Comparison of ENCODE assay signal across 11 mouse cellular contexts in genomic region chr6:129399945-129400344, GRCm38 (mm10). TPM values are rescaled to one million over a fixed set of nuclear protein-coding genes. Genes with fewer than 3 reads are reported as not detected.
A peak's percentile ranks its signal among the peaks of the same experiment; 100 is the strongest.
DNase-seq lines count a peak whose midpoint lies in the region; ATAC-seq and TF ChIP-seq lines count a peak whose summit lies in the region.
"Had no signal": no experiment of that assay in that cellular context is flagged by ENCODE, and none has a peak within 500 bp of the region (broad histone marks: within the 10 kb centered on the region; RNA-seq: fewer than 3 reads in every experiment).

No protein-coding gene starts in this region.

- H3K36me3 ChIP-seq in kidney, embryonic 14.5 days (ENCODE audit: control insufficient read depth, insufficient read depth, low read length): no peaks in the 10 kb centered on the region
- H3K36me3 ChIP-seq in lung, postnatal 0 days (ENCODE audit: insufficient read depth, low read length): no peaks in the 10 kb centered on the region
- H3K36me3 ChIP-seq in hindbrain, embryonic 14.5 days (replicated peaks; ENCODE audit: control insufficient read depth, insufficient read depth): no peaks in the 10 kb centered on the region

- ATAC-seq in kidney, embryonic 14.5 days (ENCODE audit: low FRiP score, low TSS enrichment): 0 out of 2 replicates have a peak, but pooled peaks have one; percentile 35
- peak; percentile 33 for ATAC-seq in lung, postnatal 0 days
- no peak for ATAC-seq in hindbrain, embryonic 14.5 days (ENCODE audit: low FRiP score)

- WGBS in kidney, embryonic 14.5 days: 58% methylated on average over 6 of the region's 6 CpGs
- 32% methylated on average over 6 of the region's 6 CpGs for WGBS in lung, postnatal 0 days
- WGBS in hindbrain, embryonic 14.5 days: 67% methylated on average over 6 of the region's 6 CpGs

- H3K27ac ChIP-seq in kidney, embryonic 14.5 days (ENCODE audit: low read depth, low read length): no peak overlapping the region
- H3K27ac ChIP-seq in lung, postnatal 0 days (ENCODE audit: low read length): no peak overlapping the region
- H3K27ac ChIP-seq in hindbrain, embryonic 14.5 days: no peak overlapping the region

- no peaks in the 10 kb centered on the region for H3K4me1 ChIP-seq in kidney, embryonic 14.5 days (ENCODE audit: control insufficient read depth, insufficient read depth, low read length)
- H3K4me1 ChIP-seq in lung, postnatal 0 days (ENCODE audit: insufficient read depth, low read depth, low read length): no peaks in the 10 kb centered on the region
- no peaks in the 10 kb centered on the region for H3K4me1 ChIP-seq in hindbrain, embryonic 14.5 days (replicated peaks; ENCODE audit: control insufficient read depth, insufficient read depth, low read length)

- DNase-seq in gastrocnemius, postnatal 14 days: peak; percentile 14
- no peak for DNase-seq in gastrocnemius, postnatal 36 days
- DNase-seq in adrenal gland, postnatal 36 days: peak; percentile 26 to 51
- peak; percentile 47 for DNase-seq in lung, postnatal 0 days (ENCODE audit: low spot score)
- no peak for DNase-seq in cerebellum, postnatal 36 days
- no peak for DNase-seq in Muller cell, postnatal 12 days (ENCODE audit: inconsistent ontology term)
- DNase-seq in hindbrain, embryonic 14.5 days (ENCODE audit: low spot score): no peak
- DNase-seq: right cerebral cortex, postnatal 14 days had no signal

- H3K4me3 ChIP-seq in kidney, embryonic 14.5 days (ENCODE audit: low read length): no peak overlapping the region
- no peak overlapping the region for H3K4me3 ChIP-seq in lung, postnatal 0 days (ENCODE audit: low read depth, low read length)
- H3K4me3 ChIP-seq in hindbrain, embryonic 14.5 days (replicated peaks; ENCODE audit: low read length): no peak overlapping the region

- intact Hi-C loops in gastrocnemius, postnatal 14 days (cut with DNase I; ENCODE audit: low total_unique reads): loop anchor here (5.0 kb wide), 1 partner anchor 117 kb away; no protein-coding TSS in a partner anchor
- intact Hi-C loops in gastrocnemius, postnatal 36 days (cut with DNase I): loop anchor here (5.0 kb wide), 1 partner anchor 122 kb away; no protein-coding TSS in a partner anchor

- H3K27me3 ChIP-seq in kidney, embryonic 14.5 days (ENCODE audit: control insufficient read depth, insufficient read depth, low read length): no peaks in the 10 kb centered on the region
- H3K27me3 ChIP-seq in lung, postnatal 0 days (replicated peaks; ENCODE audit: insufficient read depth, low read length): no peaks in the 10 kb centered on the region
- no peaks in the 10 kb centered on the region for H3K27me3 ChIP-seq in hindbrain, embryonic 14.5 days (ENCODE audit: control insufficient read depth, insufficient read depth, low read length)

- H3K9ac ChIP-seq in kidney, embryonic 14.5 days (ENCODE audit: low read depth, low read length): no peak overlapping the region
- H3K9ac ChIP-seq in lung, postnatal 0 days (replicated peaks; ENCODE audit: low read depth): no peak overlapping the region
- H3K9ac ChIP-seq in hindbrain, embryonic 14.5 days: no peak overlapping the region

- H3K9me3 ChIP-seq in kidney, embryonic 14.5 days (ENCODE audit: control insufficient read depth, low read length): no peaks in the 10 kb centered on the region
- H3K9me3 ChIP-seq in lung, postnatal 0 days (ENCODE audit: low read length): no peaks in the 10 kb centered on the region
- no peaks in the 10 kb centered on the region for H3K9me3 ChIP-seq in hindbrain, embryonic 14.5 days (ENCODE audit: control insufficient read depth, low read length)

- no peak overlapping the region for H3K4me2 ChIP-seq in kidney, embryonic 14.5 days (replicated peaks; ENCODE audit: low read depth, low read length)
- no peak overlapping the region for H3K4me2 ChIP-seq in lung, postnatal 0 days (replicated peaks; ENCODE audit: low read depth, low read length)
- no peak overlapping the region for H3K4me2 ChIP-seq in hindbrain, embryonic 14.5 days (replicated peaks)

- no peak for TF ChIP-seq CTCF in lung, postnatal 0 days (IDR thresholded peaks at IDR 0.05)

- TF ChIP-seq EP300 in lung, postnatal 0 days (IDR thresholded peaks at IDR 0.05): no peak

RNA-seq across cellular contexts. Expression of gene Clec1b, which starts 2.8 kb away (rescaled TPM):
- under 1 TPM in 1 of 2 experiments, not detected in 1; 0.35 TPM for total RNA-seq in gastrocnemius, postnatal 14 days (2021)
- not detected for total RNA-seq in gastrocnemius, postnatal 36 days (2021)
- 1 to 10 TPM in 1 of 2 experiments, under 1 TPM in 1; 0.56 to 1.2 TPM for total RNA-seq in adrenal gland, postnatal 36 days (2021)
- 2.5 and 4.7 TPM in 2 replicates for polyA plus RNA-seq in kidney, embryonic 14.5 days (2014; fragmentation: Nextera tagmentation; extraction: Ambion mirVana)
- polyA plus RNA-seq in lung, postnatal 0 days (2015; fragmentation: Nextera tagmentation; extraction: Ambion mirVana): 7.8 and 8.3 TPM in 2 replicates
- 0.63 and 1.4 TPM in 2 replicates for polyA plus RNA-seq in hindbrain, embryonic 14.5 days (2014; fragmentation: Nextera tagmentation; extraction: Ambion mirVana)

RNA-seq across cellular contexts. Expression of gene Clec9a, which starts 8.7 kb away (rescaled TPM):
- total RNA-seq in gastrocnemius, postnatal 14 days (2021): not detected
- not detected for total RNA-seq in gastrocnemius, postnatal 36 days (2021)
- under 1 TPM; 0.13 to 0.17 TPM for total RNA-seq in adrenal gland, postnatal 36 days (2021)
- 0.41 and 0.45 TPM in 2 replicates for polyA plus RNA-seq in kidney, embryonic 14.5 days (2014; fragmentation: Nextera tagmentation; extraction: Ambion mirVana)
- 2.7 and 3.6 TPM in 2 replicates for polyA plus RNA-seq in lung, postnatal 0 days (2015; fragmentation: Nextera tagmentation; extraction: Ambion mirVana)
- polyA plus RNA-seq in hindbrain, embryonic 14.5 days (2014; fragmentation: Nextera tagmentation; extraction: Ambion mirVana): 0.16 and 0.33 TPM in 2 replicates

RNA-seq across cellular contexts. Expression of gene Clec12b, which starts 14.3 kb away (rescaled TPM):
- total RNA-seq in gastrocnemius, postnatal 14 days (2021): not detected
- not detected for total RNA-seq in gastrocnemius, postnatal 36 days (2021)
- total RNA-seq in adrenal gland, postnatal 36 days (2021): not detected
- polyA plus RNA-seq in kidney, embryonic 14.5 days (2014; fragmentation: Nextera tagmentation; extraction: Ambion mirVana): not detected in 2 replicates
- 1.2 and 1.5 TPM in 2 replicates for polyA plus RNA-seq in lung, postnatal 0 days (2015; fragmentation: Nextera tagmentation; extraction: Ambion mirVana)
- polyA plus RNA-seq in hindbrain, embryonic 14.5 days (2014; fragmentation: Nextera tagmentation; extraction: Ambion mirVana): 0.41 and 0.51 TPM in 2 replicates
- total RNA-seq: hematopoietic stem cell, adult 5-6 weeks had no signal
- polyA plus RNA-seq: embryonic facial prominence, embryonic 11.5 days had no signal

RNA-seq across cellular contexts. Expression of gene Clec1a, which starts 51.9 kb away (rescaled TPM):
- 1 to 10 TPM; 3.5 to 4.5 TPM for total RNA-seq in gastrocnemius, postnatal 14 days (2021)
- total RNA-seq in gastrocnemius, postnatal 36 days (2021): 1 to 10 TPM; 2.2 to 2.6 TPM
- 1 to 10 TPM; 3.4 to 9.7 TPM for total RNA-seq in adrenal gland, postnatal 36 days (2021)
- polyA plus RNA-seq in kidney, embryonic 14.5 days (2014; fragmentation: Nextera tagmentation; extraction: Ambion mirVana): 5.8 and 6.2 TPM in 2 replicates
- polyA plus RNA-seq in lung, postnatal 0 days (2015; fragmentation: Nextera tagmentation; extraction: Ambion mirVana): 111 and 132 TPM in 2 replicates
- 1.9 and 2.0 TPM in 2 replicates for polyA plus RNA-seq in hindbrain, embryonic 14.5 days (2014; fragmentation: Nextera tagmentation; extraction: Ambion mirVana)

RNA-seq across cellular contexts. Expression of gene Clec12a, which starts 57.5 kb away (rescaled TPM):
- total RNA-seq in gastrocnemius, postnatal 14 days (2021): under 1 TPM in 1 of 2 experiments, not detected in 1; 0.10 TPM
- total RNA-seq in gastrocnemius, postnatal 36 days (2021): under 1 TPM; 0.20 to 0.22 TPM
- 1 to 10 TPM in 1 of 2 experiments, under 1 TPM in 1; 0.93 to 1.4 TPM for total RNA-seq in adrenal gland, postnatal 36 days (2021)
- 0.50 and 0.85 TPM in 2 replicates for polyA plus RNA-seq in kidney, embryonic 14.5 days (2014; fragmentation: Nextera tagmentation; extraction: Ambion mirVana)
- polyA plus RNA-seq in lung, postnatal 0 days (2015; fragmentation: Nextera tagmentation; extraction: Ambion mirVana): 4.0 and 4.3 TPM in 2 replicates
- 0.32 and 0.44 TPM in 2 replicates for polyA plus RNA-seq in hindbrain, embryonic 14.5 days (2014; fragmentation: Nextera tagmentation; extraction: Ambion mirVana)

Comparison
In these comparisons a context has a peak if more than half of its experiments do, and no peak if none do; other contexts are left out.
1. DNase-seq: peak in gastrocnemius, postnatal 14 days (single experiment), adrenal gland, postnatal 36 days (2 of 2) and lung, postnatal 0 days (single experiment); none in gastrocnemius, postnatal 36 days (0 of 2), cerebellum, postnatal 36 days (0 of 2), Muller cell, postnatal 12 days (single experiment) and hindbrain, embryonic 14.5 days (single experiment).